Mouse (Mus musculus): ENCODE data around the gene Igsf9. TPM values are rescaled to one million over a fixed set of nuclear protein-coding genes. Genes with fewer than 3 reads are reported as not detected.

Igsf9 gene
- polyA plus RNA-seq (2016; fragmentation: Nextera tagmentation; extraction: Ambion mirVana): 102 TPM in 2 replicates

DNA sequence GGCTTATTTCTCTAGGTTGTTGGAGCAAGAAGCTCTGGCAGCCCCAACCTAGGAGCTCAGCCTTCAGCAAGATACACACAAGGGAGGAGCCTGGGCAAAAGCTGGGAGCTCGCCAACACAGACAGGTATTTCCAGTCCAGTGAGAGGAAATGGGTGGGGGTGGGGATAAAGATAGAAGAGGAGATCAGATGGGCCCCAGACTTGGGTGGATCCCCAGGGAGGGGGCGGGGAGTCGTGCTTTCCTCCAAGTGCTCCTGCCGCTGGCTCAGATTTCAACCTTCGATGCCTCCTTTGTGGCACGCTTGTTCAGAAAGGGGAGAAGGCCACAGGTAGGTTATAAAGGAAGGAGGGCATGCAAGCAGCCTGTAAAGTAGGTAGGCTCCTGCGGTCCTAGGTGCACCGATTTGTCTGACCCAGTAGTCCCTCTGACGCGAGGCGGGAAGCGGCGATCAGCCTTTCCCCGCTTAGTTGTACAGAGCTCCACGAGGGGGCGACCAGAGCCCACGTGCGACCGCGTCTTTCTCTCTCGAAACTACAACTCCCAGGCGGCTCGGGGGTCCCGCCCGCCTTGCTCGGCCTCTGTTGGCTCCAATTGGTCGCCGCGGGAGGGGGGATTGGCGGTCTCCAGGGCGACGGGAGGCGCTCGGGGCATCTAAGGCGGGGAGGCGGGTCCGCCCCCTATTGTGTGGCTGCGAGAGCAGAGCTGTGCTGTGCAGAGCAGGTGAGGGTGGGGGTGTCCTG is at the start of gene Igsf9:
Igsf9 (plus strand) TSS at position 249 of the 741 bp plus-strand sequence.
- peaks cover 46% of the 10 kb centered on the region for H3K4me1 ChIP-seq
- H3K36me3 ChIP-seq (replicated peaks): 0 out of 2 replicates have a peak, but pooled peaks cover 1% of the 10 kb centered on the region
- peaks cover 13% of the 10 kb centered on the region; the same call in 1 of the 2 replicates for H3K27me3 ChIP-seq
- peak within 1 kb of the TSS; percentile 91 for H3K4me2 ChIP-seq
- ATAC-seq (ENCODE audit: low FRiP score): peak; percentile 93
- peak within 1 kb of the TSS; percentile 61 for H3K4me3 ChIP-seq (replicated peaks)
- under 1% methylated on average over 38 of the region's 38 CpGs for WGBS
- H3K9me3 ChIP-seq: no peaks in the 10 kb centered on the region
- peak within 1 kb of the TSS; percentile 80 for H3K9ac ChIP-seq
- peak within 1 kb of the TSS; percentile 82 for H3K27ac ChIP-seq

GRCm38 (mm10) chr1:172431836-172432586 is 49.6 kb upstream of the Igsf9 start:
- no peaks in the 10 kb centered on the region for H3K9me3 ChIP-seq
- WGBS: 63% methylated on average over 4 of the region's 4 CpGs

GRCm38 (mm10) chr1:172432587-172432955 is 49.0 kb upstream of the Igsf9 start:
- WGBS: 88% methylated on average over 3 of the region's 3 CpGs
- no peaks in the 10 kb centered on the region for H3K27me3 ChIP-seq

More at GRCm38 (mm10) chr1:172431836-172432586, 49.6 kb upstream of the Igsf9 start:
- Histone ChIP-seq H3K9ac (no peak overlapping the region), H3K4me3 (replicated peaks) (no peak overlapping the region), H3K36me3 (replicated peaks) (no peaks in the 10 kb centered on the region), H3K27me3 (no peaks in the 10 kb centered on the region), H3K4me1 (no peaks in the 10 kb centered on the region), H3K4me2 (no peak overlapping the region), H3K27ac (no peak overlapping the region)
- ATAC-seq (ENCODE audit: low FRiP score): no peak

GRCm38 (mm10) chr1:172433012-172433850 is 48.4 kb upstream of the Igsf9 start:
- Histone ChIP-seq H3K4me3 (replicated peaks) (no peak overlapping the region), H3K27ac (no peak overlapping the region), H3K27me3 (no peaks in the 10 kb centered on the region), H3K4me1 (no peaks in the 10 kb centered on the region), H3K4me2 (no peak overlapping the region), H3K9ac (no peak overlapping the region), H3K9me3 (no peaks in the 10 kb centered on the region), H3K36me3 (replicated peaks) (no peaks in the 10 kb centered on the region)
- WGBS: 91% methylated on average over 20 of the region's 20 CpGs
- ATAC-seq (ENCODE audit: low FRiP score): no peak

More at GRCm38 (mm10) chr1:172432587-172432955, 49.0 kb upstream of the Igsf9 start:
- no peak overlapping the region for H3K27ac ChIP-seq
- H3K4me1 ChIP-seq: no peaks in the 10 kb centered on the region
- ATAC-seq (ENCODE audit: low FRiP score): no peak
- H3K9me3 ChIP-seq: no peaks in the 10 kb centered on the region
- H3K4me3 ChIP-seq (replicated peaks): no peak overlapping the region
- H3K4me2 ChIP-seq: no peak overlapping the region
- no peak overlapping the region for H3K9ac ChIP-seq
- H3K36me3 ChIP-seq (replicated peaks): no peaks in the 10 kb centered on the region

DNA sequence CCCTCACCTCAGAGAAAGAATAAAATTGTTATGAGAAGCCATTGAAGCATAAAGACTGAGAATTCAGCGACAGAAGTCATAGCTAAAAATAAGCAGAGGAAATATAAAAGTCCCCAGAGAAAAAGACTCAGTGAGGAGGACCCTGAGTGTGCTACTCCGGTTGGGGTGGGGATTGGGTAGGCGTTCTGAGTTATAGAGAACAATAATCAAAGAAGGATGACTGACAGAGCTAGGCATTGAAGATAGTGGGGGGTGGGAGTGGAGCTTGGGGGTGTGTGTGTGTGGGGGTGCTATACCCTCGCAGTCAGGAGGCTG is 47.8 kb upstream of the Igsf9 start:
- H3K9me3 ChIP-seq: no peaks in the 10 kb centered on the region
- H3K9ac ChIP-seq: no peak overlapping the region
- WGBS: 87% methylated on average over 4 of the region's 4 CpGs
- no peak overlapping the region for H3K27ac ChIP-seq
- no peak for ATAC-seq (ENCODE audit: low FRiP score)
- no peak overlapping the region for H3K4me2 ChIP-seq
- H3K27me3 ChIP-seq: no peaks in the 10 kb centered on the region
- no peaks in the 10 kb centered on the region for H3K36me3 ChIP-seq (replicated peaks)
- H3K4me1 ChIP-seq: no peaks in the 10 kb centered on the region
- H3K4me3 ChIP-seq (replicated peaks): no peak overlapping the region

GRCm38 (mm10) chr1:172436785-172437184 is 44.8 kb upstream of the Igsf9 start:
- Histone ChIP-seq H3K4me3 (replicated peaks) (no peak overlapping the region), H3K9me3 (no peaks in the 10 kb centered on the region), H3K27me3 (no peaks in the 10 kb centered on the region), H3K27ac (no peak overlapping the region), H3K9ac (no peak overlapping the region), H3K4me1 (no peaks in the 10 kb centered on the region), H3K4me2 (no peak overlapping the region), H3K36me3 (replicated peaks) (no peaks in the 10 kb centered on the region)
- ATAC-seq (ENCODE audit: low FRiP score): no peak
- WGBS: 55% methylated on average over 6 of the region's 6 CpGs

GRCm38 (mm10) chr1:172438621-172439020 is 43.0 kb upstream of the Igsf9 start:
- no peak overlapping the region for H3K4me3 ChIP-seq (replicated peaks)
- H3K9ac ChIP-seq: no peak overlapping the region
- H3K27me3 ChIP-seq: no peaks in the 10 kb centered on the region
- ATAC-seq (ENCODE audit: low FRiP score): no peak
- 84% methylated on average over 2 of the region's 2 CpGs for WGBS
- no peaks in the 10 kb centered on the region for H3K4me1 ChIP-seq
- no peaks in the 10 kb centered on the region for H3K36me3 ChIP-seq (replicated peaks)
- H3K9me3 ChIP-seq: no peaks in the 10 kb centered on the region
- H3K27ac ChIP-seq: no peak overlapping the region
- H3K4me2 ChIP-seq: no peak overlapping the region

DNA sequence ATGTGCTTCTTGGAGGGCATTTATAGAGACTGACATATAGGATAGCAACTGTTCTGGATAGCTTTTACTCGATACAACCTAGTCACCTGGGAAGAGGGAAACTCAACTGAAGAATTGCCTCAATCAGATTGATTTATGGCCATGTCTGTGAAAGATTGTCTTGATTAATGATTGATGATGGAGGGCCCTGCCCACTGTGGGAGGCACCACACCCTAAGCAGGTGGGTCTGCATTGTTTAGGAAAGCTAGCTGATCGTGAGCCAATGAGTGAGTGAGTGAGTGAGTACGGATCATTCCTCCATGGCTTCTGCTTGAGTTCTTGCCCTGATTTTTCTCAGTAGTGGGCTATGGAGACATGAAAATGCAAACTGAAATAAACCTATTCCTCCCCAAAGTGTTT is 41.1 kb upstream of the Igsf9 start:
- 92% methylated on average over 3 of the region's 3 CpGs for WGBS
- Histone ChIP-seq H3K9ac (no peak overlapping the region), H3K27me3 (no peaks in the 10 kb centered on the region), H3K36me3 (replicated peaks) (no peaks in the 10 kb centered on the region), H3K4me3 (replicated peaks) (no peak overlapping the region), H3K4me2 (no peak overlapping the region), H3K9me3 (no peaks in the 10 kb centered on the region), H3K27ac (no peak overlapping the region), H3K4me1 (no peaks in the 10 kb centered on the region)
- ATAC-seq (ENCODE audit: low FRiP score): no peak

- 88% methylated on average over 9 of the region's 9 CpGs for WGBS
- ATAC-seq (ENCODE audit: low FRiP score): no peak
- H3K9me3 ChIP-seq: no peaks in the 10 kb centered on the region
Observed at GRCm38 (mm10) chr1:172441935-172442445, 39.6 kb upstream of the Igsf9 start.

GRCm38 (mm10) chr1:172450226-172450625 is 31.4 kb upstream of the Igsf9 start:
- Histone ChIP-seq H3K9me3 (no peaks in the 10 kb centered on the region), H3K27me3 (no peaks in the 10 kb centered on the region), H3K27ac (no peak overlapping the region), H3K9ac (no peak overlapping the region), H3K4me2 (no peak overlapping the region), H3K4me1 (0 out of 2 replicates have a peak, but pooled peaks cover 4% of the 10 kb centered on the region), H3K4me3 (replicated peaks) (no peak overlapping the region), H3K36me3 (replicated peaks) (no peaks in the 10 kb centered on the region)
- no peak for ATAC-seq (ENCODE audit: low FRiP score)
- WGBS: 27% methylated on average over 2 of the region's 2 CpGs

More at GRCm38 (mm10) chr1:172441935-172442445, 39.6 kb upstream of the Igsf9 start:
- H3K4me1 ChIP-seq: no peaks in the 10 kb centered on the region
- no peak overlapping the region for H3K27ac ChIP-seq
- H3K4me3 ChIP-seq (replicated peaks): no peak overlapping the region
- no peaks in the 10 kb centered on the region for H3K27me3 ChIP-seq
- H3K36me3 ChIP-seq (replicated peaks): no peaks in the 10 kb centered on the region
- H3K9ac ChIP-seq: no peak overlapping the region
- no peak overlapping the region for H3K4me2 ChIP-seq

DNA sequence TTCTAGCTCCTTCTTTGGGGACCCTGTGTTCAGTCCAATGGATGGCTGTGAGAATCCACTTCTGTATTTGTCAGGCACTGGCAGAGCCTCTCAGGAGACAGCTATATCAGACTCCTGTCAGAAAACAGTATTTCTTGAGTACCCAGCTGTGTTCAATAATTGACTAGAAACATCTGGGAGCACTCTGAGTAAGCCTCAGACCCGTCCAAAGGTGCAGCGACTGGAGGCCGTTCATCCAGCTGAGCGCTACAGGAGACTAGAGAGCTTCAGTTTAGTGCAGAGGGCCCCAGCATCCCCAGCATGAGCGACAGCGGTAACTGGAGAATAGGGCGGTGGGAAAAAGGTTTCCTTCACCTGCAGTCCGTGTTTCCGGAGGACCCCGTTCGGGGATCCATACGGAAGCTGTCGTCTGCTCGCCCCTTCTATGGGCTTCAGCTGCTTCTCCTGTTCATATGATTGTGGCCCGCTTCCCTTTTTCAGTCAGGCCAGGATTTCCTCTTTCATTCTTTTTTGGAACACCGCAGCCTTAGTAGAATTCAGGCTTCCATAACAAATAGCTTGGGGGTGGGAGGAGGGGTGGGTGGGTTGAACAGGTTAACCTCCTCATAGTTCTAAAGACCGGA is 30.6 kb upstream of the Igsf9 start:
- Histone ChIP-seq H3K9ac (no peak overlapping the region), H3K4me2 (no peak overlapping the region), H3K4me3 (replicated peaks) (no peak overlapping the region), H3K27ac (no peak overlapping the region), H3K36me3 (replicated peaks) (no peaks in the 10 kb centered on the region), H3K27me3 (no peaks in the 10 kb centered on the region), H3K9me3 (no peaks in the 10 kb centered on the region), H3K4me1 (0 out of 2 replicates have a peak, but pooled peaks cover 4% of the 10 kb centered on the region)
- ATAC-seq (ENCODE audit: low FRiP score): no peak
- WGBS: 42% methylated on average over 17 of the region's 17 CpGs

Data from forebrain, embryonic 12.5 days (tissue).